Comparison of ENCODE assay signal across 37 mouse cellular contexts in the genomic region with DNA sequence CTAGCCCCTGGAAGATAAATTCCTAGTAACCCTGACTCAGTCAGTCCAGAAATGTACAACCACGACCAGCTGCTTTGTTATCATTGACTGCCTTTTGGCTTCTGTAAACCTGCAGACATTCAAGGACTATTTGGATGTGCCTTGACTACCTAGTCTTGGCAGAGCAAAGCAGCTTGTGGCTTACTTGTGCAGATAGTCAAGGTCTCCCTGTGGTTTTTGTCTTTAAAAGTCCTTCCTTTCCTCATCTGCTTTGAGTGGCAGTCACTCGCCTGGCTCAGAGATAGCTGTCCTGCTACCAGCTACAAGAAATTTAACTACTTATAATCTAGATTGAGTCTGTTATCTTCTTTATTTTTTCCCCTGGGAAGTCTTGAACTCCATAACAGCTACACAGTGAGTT. TPM values are rescaled to one million over a fixed set of nuclear protein-coding genes. Genes with fewer than 3 reads are reported as not detected.
"Had no signal": no experiment of that assay in that cellular context is flagged by ENCODE, and none has a peak within 500 bp of the region (broad histone marks: within the 10 kb centered on the region; RNA-seq: fewer than 3 reads in every experiment).

No protein-coding gene starts in this region.

- H3K27ac ChIP-seq: gastrocnemius, adult 2 months; heart, adult 2 months; heart, embryonic 13.5 days; heart, embryonic 15.5 days; hindbrain, embryonic 13.5 days; hindbrain, embryonic 15.5 days; hindbrain, postnatal 0 days; kidney, embryonic 15.5 days; kidney, postnatal 0 days; left cerebral cortex, adult 2 months; limb, embryonic 10.5 days; limb, embryonic 12.5 days; liver, embryonic 12.5 days; liver, embryonic 14.5 days had no signal

- H3K36me3 ChIP-seq: heart, embryonic 15.5 days; hindbrain, embryonic 13.5 days; hindbrain, embryonic 15.5 days had no signal

- DNase-seq: gastrocnemius, adult 2 months; gastrocnemius, postnatal 10 days; gastrocnemius, postnatal 36 days; heart, adult 11 months; heart, adult 2 months; heart, postnatal 14 days; heart, postnatal 36 days; kidney, adult 11 months; kidney, adult 2 months; kidney, adult 9 months; kidney, postnatal 14 days; kidney, postnatal 36 days had no signal

- ATAC-seq: hindbrain, postnatal 0 days; intestine, embryonic 16.5 days; liver, embryonic 12.5 days had no signal

- H3K4me3 ChIP-seq: gastrocnemius, adult 2 months; heart, adult 2 months; heart, embryonic 13.5 days; heart, embryonic 15.5 days; hindbrain, embryonic 13.5 days; hindbrain, embryonic 15.5 days; kidney, embryonic 15.5 days; left cerebral cortex, adult 2 months; limb, embryonic 10.5 days; limb, embryonic 12.5 days; liver, embryonic 12.5 days had no signal

- H3K9me3 ChIP-seq: heart, embryonic 13.5 days; heart, embryonic 15.5 days; hindbrain, embryonic 13.5 days; hindbrain, embryonic 15.5 days; kidney, embryonic 15.5 days; limb, embryonic 10.5 days; limb, embryonic 12.5 days; liver, embryonic 12.5 days had no signal

- H3K9ac ChIP-seq: heart, embryonic 13.5 days; heart, embryonic 15.5 days; hindbrain, embryonic 13.5 days; hindbrain, embryonic 15.5 days; kidney, embryonic 15.5 days; limb, embryonic 12.5 days; liver, embryonic 12.5 days; liver, embryonic 14.5 days had no signal

- H3K27me3 ChIP-seq: heart, embryonic 13.5 days; heart, embryonic 15.5 days; hindbrain, embryonic 15.5 days; kidney, embryonic 15.5 days; limb, embryonic 12.5 days had no signal

- H3K4me1 ChIP-seq: heart, embryonic 13.5 days; heart, embryonic 15.5 days; kidney, embryonic 15.5 days; limb, embryonic 10.5 days; limb, embryonic 12.5 days had no signal

RNA-seq across cellular contexts. Expression of a gene that starts 11.1 kb away (rescaled TPM):
- total RNA-seq: gastrocnemius, adult 2 months; heart, adult 2 months; heart, postnatal 14 days; heart, postnatal 36 days; hematopoietic stem cell, adult 5-6 weeks; hindbrain, postnatal 0 days; layer of hippocampus, postnatal 10 days; layer of hippocampus, postnatal 25 days; left cerebral cortex, adult 2 months; left cerebral cortex, postnatal 14 days had no signal
- polyA plus RNA-seq: gonadal fat pad, adult 2 months; heart, adult 2 months; heart, embryonic 11.5 days; heart, embryonic 13.5 days; heart, embryonic 15.5 days; heart, postnatal 0 days; hindbrain, embryonic 11.5 days; hindbrain, embryonic 13.5 days; hindbrain, embryonic 15.5 days; hindbrain, postnatal 0 days; intestine, embryonic 14.5 days; intestine, embryonic 16.5 days; kidney, adult 2 months; kidney, embryonic 15.5 days; kidney, postnatal 0 days; large intestine, adult 2 months; limb, embryonic 10.5 days; limb, embryonic 12.5 days; limb, embryonic 14.5 days; liver, adult 2 months; liver, embryonic 12.5 days; liver, embryonic 14.5 days had no signal

RNA-seq across cellular contexts. Expression of a gene that starts 24.6 kb away (rescaled TPM):
- total RNA-seq: gastrocnemius, adult 2 months; heart, postnatal 36 days; hematopoietic stem cell, adult 5-6 weeks had no signal
